Mouse (Mus musculus) cerebellum, adult 2 months (tissue): ENCODE results near the gene Zfhx3. TPM values are rescaled to one million over a fixed set of nuclear protein-coding genes. Genes with fewer than 3 reads are reported as not detected.

Experiments used
- DNase-seq, 2 experiments: peaks; one replicate each; pipeline ENCODE4 v3.0.0; 2021
- H3K27ac ChIP-seq: fragments of 200-500 bp; 2 replicates; pipeline ENCODE4 v1.5.1; 2012; ENCODE audit warnings: low read length, control low read depth, inconsistent platforms; ENCODE audit not compliant: insufficient read depth
- H3K27me3 ChIP-seq: fragments of 200-500 bp; 2 replicates; pipeline ENCODE4 v1.6.1; 2012; ENCODE audit warnings: inconsistent platforms, mild to moderate bottlenecking, low read length, moderate library complexity; ENCODE audit not compliant: control insufficient read depth, insufficient read depth
- H3K4me1 ChIP-seq: fragments of 200-500 bp; 2 replicates; pipeline ENCODE4 v1.6.1; 2011; ENCODE audit warnings: low read length; ENCODE audit not compliant: control insufficient read depth, insufficient read depth
- H3K4me3 ChIP-seq: fragments of 200-500 bp; replicated peaks from 2 replicates; pipeline ENCODE3; 2011; ENCODE audit warnings: mild to moderate bottlenecking, low read depth, low read length, control low read depth; ENCODE audit not compliant: insufficient read depth
- CTCF ChIP-seq: fragments of 200-500 bp; IDR thresholded peaks from 2 replicates; pipeline ENCODE4 v1.5.1; 2011; ENCODE audit warnings: low read depth, mild to moderate bottlenecking, control low read depth, low read length, moderate library complexity, borderline replicate concordance; ENCODE audit not compliant: insufficient read depth
- POLR2A ChIP-seq: fragments of 200-500 bp; IDR thresholded peaks from 2 replicates; pipeline ENCODE4 v1.6.1; 2011; ENCODE audit warnings: low read length, control low read depth, borderline replicate concordance; ENCODE audit not compliant: insufficient read depth
- WGBS: fragments of 180-500 bp; shearing (Covaris S2); methylation state at CpG from one replicate; pipeline ENCODE4 v1.1.7; 2018; 5-methylcytosine and 5-hydroxymethylcytosine counted together
- polyA plus RNA-seq: library from polyadenylated mRNA; depleted of rRNA; stranded (reverse); fragments of >200 nt; gene quantifications from 2 replicates; pipeline ENCODE4 v1.2.3, GENCODE M21; 2012

Zfhx3 gene
- polyA plus RNA-seq, 1 experiment: 3.3 TPM

- WGBS: 56% methylated on average over 5 of the region's 5 CpGs
- Histone ChIP-seq H3K4me3 (no peak overlapping the region), H3K27ac (no peak overlapping the region), H3K4me1 (no peaks in the 10 kb centered on the region), H3K27me3 (no peaks in the 10 kb centered on the region)
- DNase-seq: no peak
- TF ChIP-seq POLR2A (no peak), CTCF (no peak)
Measured at GRCm38 (mm10) chr8:108869935-108870334, 927.5 kb downstream of the Zfhx3 start.

GRCm38 (mm10) chr8:108870371-108870770, 927.9 kb downstream of the Zfhx3 start:
- no peaks in the 10 kb centered on the region for H3K27me3 ChIP-seq
- no peak overlapping the region for H3K27ac ChIP-seq
- H3K4me1 ChIP-seq: no peaks in the 10 kb centered on the region
- DNase-seq: no peak
- no peak overlapping the region for H3K4me3 ChIP-seq
- WGBS: 33% methylated on average over 3 of the region's 3 CpGs
- no peak for TF ChIP-seq CTCF
- no peak for TF ChIP-seq POLR2A

- DNase-seq: no peak
- TF ChIP-seq POLR2A (no peak), CTCF (no peak)
- 97% methylated on average over 5 of the region's 5 CpGs for WGBS
- H3K4me1 ChIP-seq: no peaks in the 10 kb centered on the region
- H3K27me3 ChIP-seq: no peaks in the 10 kb centered on the region; the same call in 1 of the 2 replicates
- H3K4me3 ChIP-seq: no peak overlapping the region
- no peak overlapping the region for H3K27ac ChIP-seq
Measured at GRCm38 (mm10) chr8:108875722-108876121, 933.3 kb downstream of the Zfhx3 start.

- Histone ChIP-seq H3K27me3 (no peaks in the 10 kb centered on the region; the same call in 1 of the 2 replicates), H3K27ac (no peak overlapping the region), H3K4me3 (no peak overlapping the region), H3K4me1 (peaks cover 3% of the 10 kb centered on the region; the same call in 1 of the 2 replicates)
- DNase-seq: no peak
- TF ChIP-seq CTCF: no peak
- no peak for TF ChIP-seq POLR2A
- WGBS: 94% methylated on average over 6 of the region's 6 CpGs
Measured at GRCm38 (mm10) chr8:108880101-108880500, 937.7 kb downstream of the Zfhx3 start.

GRCm38 (mm10) chr8:108881336-108881735, 938.9 kb downstream of the Zfhx3 start:
- WGBS: 74% methylated on average over 7 of the region's 7 CpGs
- no peak for TF ChIP-seq CTCF
- no peak for TF ChIP-seq POLR2A
- Histone ChIP-seq H3K27ac (no peak overlapping the region), H3K4me1 (peaks cover 3% of the 10 kb centered on the region), H3K4me3 (no peak overlapping the region), H3K27me3 (no peaks in the 10 kb centered on the region; the same call in 1 of the 2 replicates)
- DNase-seq: no peak

- Histone ChIP-seq H3K27ac (no peak overlapping the region), H3K4me1 (peaks cover 3% of the 10 kb centered on the region), H3K27me3 (no peaks in the 10 kb centered on the region; the same call in 1 of the 2 replicates), H3K4me3 (no peak overlapping the region)
- 54% methylated on average over 9 of the region's 9 CpGs for WGBS
- DNase-seq: no peak
- TF ChIP-seq POLR2A (no peak), CTCF (no peak)
Measured at GRCm38 (mm10) chr8:108882073-108882472, 939.6 kb downstream of the Zfhx3 start.

GRCm38 (mm10) chr8:108883381-108883780, 940.9 kb downstream of the Zfhx3 start:
- 90% methylated on average over 6 of the region's 6 CpGs for WGBS
- TF ChIP-seq POLR2A (no peak), CTCF (no peak)
- DNase-seq: no peak
- peaks cover 3% of the 10 kb centered on the region for H3K4me1 ChIP-seq
- H3K27me3 ChIP-seq: no peaks in the 10 kb centered on the region; the same call in 1 of the 2 replicates
- H3K27ac ChIP-seq: no peak overlapping the region
- H3K4me3 ChIP-seq: no peak overlapping the region

GRCm38 (mm10) chr8:108884947-108885346, 942.5 kb downstream of the Zfhx3 start:
- Histone ChIP-seq H3K4me3 (no peak overlapping the region), H3K4me1 (peaks cover 3% of the 10 kb centered on the region), H3K27me3 (no peaks in the 10 kb centered on the region), H3K27ac (no peak overlapping the region)
- no peak for DNase-seq
- no peak for TF ChIP-seq CTCF
- no peak for TF ChIP-seq POLR2A
- WGBS: 66% methylated on average over 4 of the region's 4 CpGs
